Mouse (Mus musculus): ENCODE measurements around the gene Pced1b.
"Not testable (repeated sequence)": the region's sequence is repeated elsewhere in the genome, so short reads cannot be mapped to it uniquely, and the experiment has no call there.

Pced1b gene

DNA sequence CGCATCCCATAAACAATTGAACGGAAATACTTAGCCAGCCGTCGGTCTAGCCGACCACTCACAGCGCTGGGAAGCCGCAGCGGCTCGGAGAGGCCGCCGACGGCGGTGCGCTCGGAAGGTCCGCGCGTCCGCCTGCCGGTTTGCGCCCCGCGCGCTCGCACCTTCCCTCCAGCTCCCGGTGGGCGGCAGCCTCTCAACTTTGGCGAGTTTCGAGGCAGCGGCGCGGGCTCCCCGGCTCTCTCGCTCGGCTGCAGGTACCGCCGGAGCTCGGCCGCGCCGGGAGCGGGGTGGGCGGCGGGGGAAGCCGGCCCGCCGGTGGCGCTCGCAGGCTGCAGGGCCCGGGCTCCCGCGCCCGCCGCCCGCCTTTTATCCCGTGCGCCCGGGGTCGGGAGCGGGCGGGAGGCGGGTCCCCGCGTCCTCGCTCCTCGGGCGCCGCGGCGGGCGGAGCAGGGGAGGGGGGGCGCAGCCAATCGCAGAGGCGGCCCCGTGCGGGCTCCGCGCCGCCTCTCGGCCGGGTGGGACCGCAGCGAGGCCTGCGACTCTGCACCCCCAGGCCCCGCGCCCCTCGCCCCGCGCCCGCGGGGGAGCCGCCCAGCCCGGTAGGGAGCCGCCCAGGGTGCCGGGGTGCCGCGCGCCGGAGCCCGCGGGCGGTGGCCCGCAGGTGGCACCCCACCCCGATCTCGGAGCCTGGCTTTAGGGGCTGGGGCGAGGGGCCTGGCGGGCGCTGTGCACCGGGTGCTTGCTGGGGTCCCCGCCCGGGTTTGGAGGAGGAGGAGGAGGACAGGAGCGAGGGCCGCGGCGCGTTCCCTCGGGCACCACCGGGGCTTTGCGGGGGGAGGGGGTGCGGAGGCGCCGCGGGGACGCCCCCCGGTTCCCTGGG lies at the start of gene Pced1b, which contains the start of gene Amigo2:
Gene Pced1b (plus strand): TSS at position 197 of the 880 bp plus-strand sequence.
Gene Amigo2 (minus strand): TSS at position 377 of the 880 bp plus-strand sequence.
- peak; percentile 49 for DNase-seq (ENCODE audit: low read depth, low spot score)

DNA sequence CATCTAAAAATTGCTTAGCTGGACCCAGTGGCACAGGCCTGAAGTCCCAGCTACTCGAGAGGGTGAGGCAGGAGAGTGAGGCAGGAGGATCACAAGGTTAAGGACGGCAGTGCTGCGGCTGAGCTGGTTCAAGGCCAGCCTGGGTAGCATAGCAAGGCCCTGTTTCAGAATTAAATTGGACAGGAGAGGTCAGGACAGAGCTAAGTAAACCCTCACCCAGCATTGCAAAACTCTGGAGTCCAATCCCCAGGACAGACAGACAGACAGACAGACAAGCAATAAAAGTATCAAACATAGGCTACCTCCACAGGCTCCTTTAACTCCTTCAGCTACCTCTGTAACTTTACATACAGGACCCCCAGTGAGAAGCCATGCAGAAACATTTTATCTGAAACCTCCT lies 42.0 kb upstream of the Pced1b start:
- DNase-seq (ENCODE audit: low read depth, low spot score) = no peak

DNA sequence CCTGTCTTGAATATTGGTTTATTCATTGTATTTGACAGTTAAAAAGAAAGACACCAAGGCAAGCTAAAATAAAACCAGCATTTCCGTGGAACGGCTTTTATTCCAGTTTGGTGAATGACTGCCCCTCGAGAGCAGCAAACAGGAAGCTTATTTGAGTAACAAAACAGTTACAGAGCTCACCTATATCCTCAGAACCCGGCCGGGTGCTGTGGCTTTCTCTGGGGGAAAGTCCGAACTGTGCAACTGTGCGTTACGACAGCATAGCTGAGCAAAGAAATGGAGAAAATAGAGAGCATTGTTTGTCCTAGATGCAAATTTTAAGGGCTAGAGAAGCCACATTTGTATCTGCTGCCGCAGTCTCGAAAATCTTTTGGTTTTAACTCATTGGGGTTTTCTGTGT lies 41.1 kb upstream of the Pced1b start:
- no peak for DNase-seq (ENCODE audit: low read depth, low spot score)

DNA sequence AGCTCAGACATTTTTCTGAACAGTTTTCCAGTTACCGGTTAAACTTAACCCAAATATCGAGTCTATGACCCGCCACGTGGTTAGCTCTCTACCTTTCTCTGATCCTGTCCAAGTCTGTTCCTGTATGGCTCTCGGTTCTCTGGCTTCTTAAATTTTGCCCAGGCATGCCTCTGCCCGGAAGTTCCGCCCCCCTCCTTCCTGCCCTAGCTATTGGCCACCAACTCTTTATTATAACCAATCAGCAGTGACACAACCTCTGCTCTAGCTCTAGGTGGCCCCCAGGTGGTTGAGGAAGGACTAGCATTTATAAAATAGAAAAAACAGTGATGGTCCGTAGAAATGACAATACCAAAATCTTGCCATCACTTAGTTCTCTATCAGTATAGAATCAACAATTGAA lies 40.4 kb upstream of the Pced1b start:
- DNase-seq (ENCODE audit: low read depth, low spot score) = no peak

DNA sequence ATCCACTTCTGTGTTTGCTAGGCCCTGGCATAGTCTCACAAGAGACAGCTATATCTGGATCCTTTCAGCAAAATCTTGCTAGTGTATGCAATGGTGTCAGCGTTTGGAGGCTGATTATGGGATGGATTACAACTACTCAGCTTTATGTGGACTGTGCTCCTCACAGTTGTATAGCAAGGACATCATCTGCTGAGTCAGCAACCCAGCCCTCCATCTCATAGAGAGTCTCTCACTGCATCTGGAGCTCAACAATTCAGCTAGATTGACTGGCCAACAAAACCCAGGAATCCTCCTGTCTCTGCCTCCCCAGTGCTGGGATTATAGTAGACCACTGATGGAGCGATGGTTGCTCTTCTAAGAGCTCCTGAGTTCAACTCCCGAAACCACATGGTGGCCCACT lies 37.2 kb upstream of the Pced1b start:
- DNase-seq (ENCODE audit: low read depth, low spot score) = not testable (repeated sequence)

DNA sequence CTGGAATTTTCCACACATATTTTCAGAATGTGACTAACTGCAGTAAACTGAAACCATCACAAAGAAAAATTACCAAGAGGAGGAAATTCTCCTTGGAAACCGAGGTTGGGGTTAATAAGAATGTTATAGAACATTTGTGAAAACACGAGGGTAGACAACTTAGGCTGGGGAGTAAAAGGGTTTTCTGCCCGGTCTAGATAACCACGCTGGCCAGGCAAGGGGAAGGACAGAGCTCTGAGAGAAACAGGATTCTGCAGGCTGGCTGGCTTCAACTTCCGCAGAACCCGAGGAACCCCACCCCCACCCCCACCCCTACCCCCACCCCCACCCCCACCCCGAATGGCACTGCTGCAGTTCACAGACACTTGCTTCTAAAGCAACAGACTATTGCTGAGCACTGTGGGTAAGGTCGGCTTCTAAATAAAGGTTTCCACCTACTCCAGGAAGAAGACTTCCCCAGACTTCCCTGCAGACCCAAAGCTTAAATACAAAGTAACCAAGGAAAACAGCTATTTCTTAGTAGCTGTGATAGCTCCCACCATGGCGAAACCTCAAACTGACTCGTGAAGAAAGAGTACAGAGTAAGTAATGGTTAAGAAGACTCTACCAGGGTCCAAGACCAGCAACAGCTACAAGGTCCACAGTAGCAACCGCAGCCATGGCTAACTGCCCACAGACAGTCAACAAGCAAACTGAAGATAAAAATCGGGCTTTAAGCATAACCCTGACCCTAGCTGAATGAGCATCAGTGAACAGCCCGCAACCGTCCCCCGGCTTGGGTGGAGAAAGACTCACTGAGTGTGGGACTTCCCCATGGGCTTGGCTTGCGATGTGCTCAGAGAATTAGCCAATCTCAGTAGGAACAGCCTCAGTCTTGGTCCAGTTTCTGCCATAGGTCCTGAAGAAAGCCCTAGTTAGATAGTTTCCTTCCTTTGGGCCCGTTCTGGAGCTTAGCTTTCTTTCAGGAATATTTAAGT lies 34.1 kb upstream of the Pced1b start:
- DNase-seq (ENCODE audit: low read depth, low spot score) = no peak

DNA sequence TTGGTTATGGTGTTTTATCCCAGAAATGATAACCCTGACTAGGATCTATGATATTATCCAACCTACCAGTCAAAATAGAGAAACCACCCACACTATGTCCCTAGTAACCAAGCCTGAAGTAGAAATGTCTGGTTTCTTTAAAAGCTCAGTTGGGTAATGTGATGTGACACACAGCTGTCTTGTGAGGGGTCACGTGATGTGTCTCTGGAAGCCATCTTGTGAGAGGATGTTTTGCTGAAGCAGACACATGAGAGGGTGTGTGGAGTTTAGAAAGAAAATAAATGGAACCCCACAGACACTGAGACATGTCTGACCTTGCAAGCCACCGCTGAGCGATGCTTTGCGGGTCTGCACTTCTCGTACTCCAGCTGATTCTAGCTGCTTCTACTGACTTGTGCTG lies 30.1 kb upstream of the Pced1b start:
- DNase-seq (ENCODE audit: low read depth, low spot score) = no peak

DNA sequence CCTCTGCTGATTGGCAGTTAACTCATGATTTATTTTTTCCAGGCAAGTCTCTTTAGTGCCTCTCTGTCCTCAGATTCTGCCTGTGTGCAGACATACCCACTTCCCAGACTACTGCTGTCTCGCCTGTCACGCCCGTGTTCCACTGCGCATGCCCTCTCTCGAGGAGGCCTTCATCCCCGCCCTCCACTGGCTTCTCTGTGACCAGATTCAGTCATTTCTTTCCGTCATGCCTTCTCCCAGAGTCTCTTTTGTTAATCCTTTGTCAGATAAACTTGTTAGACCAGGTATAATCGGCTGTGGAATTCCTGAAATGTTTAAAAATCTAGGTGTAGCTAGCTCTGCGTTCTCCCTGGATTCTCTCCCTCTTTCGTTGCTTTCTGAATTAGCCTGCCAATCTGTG lies 23.5 kb upstream of the Pced1b start:
- DNase-seq (ENCODE audit: low read depth, low spot score) = no peak

DNA sequence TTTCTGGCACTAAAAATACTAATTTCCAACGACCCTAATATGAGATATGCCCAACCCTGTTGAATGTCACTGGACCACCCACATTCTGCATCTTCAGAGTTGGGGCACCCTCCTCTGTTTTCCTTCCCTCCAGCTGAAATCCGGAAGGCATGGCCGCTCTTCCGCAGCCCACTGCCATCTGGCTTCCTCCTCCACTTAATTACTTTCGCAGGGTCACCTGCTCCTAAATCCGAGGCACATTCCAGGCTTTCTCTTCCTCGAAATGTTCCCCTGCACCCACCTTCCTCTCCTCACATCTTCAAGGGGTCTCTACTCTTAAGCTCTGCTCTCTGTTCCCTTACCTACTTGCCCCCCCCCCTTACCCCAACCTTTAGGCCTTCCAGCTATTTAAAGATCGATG lies 22.9 kb upstream of the Pced1b start:
- DNase-seq (ENCODE audit: low read depth, low spot score) = peak; percentile 19

DNA sequence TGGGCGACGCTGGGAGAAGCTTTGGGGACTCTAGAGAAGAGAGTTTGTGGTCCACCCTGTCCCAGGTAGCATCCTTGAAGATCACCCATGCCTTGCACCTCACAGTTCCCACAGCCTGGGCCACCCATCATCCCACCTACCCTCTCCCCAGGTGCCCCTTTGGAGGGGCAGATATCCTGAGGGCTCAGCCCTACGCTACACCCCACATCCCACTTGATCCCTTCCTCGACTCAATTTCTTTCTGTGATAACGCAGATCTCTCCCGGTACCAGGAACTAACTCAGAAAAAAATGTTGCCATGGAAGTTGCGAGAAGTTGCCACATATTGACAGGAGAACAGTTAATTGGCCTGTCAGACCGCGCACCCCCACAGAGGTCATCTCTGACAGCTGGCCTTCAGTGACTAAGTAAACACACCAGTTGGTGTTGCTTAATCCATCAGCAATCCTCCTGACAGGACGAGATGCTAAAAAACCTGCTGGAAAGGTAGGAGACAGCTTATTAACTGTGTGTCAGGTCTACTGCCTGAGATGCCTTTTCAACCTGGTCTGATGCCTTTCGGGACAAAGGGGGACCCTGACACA lies 17.3 kb upstream of the Pced1b start:
- DNase-seq (ENCODE audit: low read depth, low spot score) = no peak

DNA sequence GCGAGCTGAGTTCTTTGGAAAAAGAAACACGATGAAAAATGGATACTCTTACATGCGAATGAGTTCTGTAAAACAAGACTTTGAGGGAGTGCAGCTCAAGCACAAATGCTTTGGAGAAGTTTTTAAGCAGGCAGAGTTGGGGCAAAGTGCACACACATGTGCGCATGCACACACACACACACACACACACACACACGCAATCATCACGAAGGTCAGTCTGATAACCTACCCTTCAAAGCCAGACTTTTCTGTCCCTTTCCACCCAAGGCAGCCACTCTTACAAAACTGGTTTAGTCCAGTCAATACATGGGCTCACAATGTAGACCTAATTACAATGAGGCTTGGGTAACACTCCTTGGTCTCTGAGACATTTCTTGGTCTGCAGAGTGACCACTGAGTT lies 12.8 kb upstream of the Pced1b start:
- DNase-seq (ENCODE audit: low read depth, low spot score) = no peak

DNA sequence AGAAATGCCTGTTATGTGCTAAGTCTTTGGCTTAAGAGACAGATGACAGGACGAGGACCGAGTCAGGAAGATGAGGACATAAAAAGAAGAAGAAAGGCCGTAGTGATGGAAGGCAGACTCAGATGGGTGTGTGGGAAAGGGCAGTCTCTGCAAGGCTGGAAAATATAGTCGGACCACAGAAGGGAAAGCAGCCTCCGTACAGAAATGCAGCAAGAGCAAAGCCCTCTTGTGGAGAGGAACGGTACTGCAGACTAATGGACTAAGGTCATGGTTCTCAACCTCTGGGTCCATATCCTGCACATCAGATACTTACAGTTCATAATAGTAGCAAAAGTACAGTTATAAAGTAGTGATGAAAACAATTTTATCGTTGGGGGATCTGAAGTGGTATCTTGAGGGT lies 11.7 kb upstream of the Pced1b start:
- DNase-seq (ENCODE audit: low read depth, low spot score) = peak; percentile 79

DNA sequence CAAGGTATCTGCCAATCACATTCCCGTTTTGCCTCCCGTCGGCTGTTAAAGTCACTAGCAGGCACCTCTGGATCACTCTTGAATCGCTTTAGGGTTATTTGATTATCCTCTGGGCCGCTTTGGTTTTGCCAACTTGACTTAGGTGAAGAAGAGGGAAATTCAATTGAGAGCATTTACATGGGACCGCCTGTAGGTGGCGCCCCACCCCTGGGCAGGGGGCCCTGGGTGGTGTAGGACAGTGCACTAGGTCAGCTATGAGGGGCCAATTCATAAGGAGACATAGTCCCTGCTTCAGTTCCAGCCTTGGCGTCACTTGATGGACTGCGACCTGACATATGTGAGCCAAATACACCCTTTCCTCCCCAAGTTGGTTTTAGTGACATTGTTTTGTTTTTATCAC lies 10.0 kb upstream of the Pced1b start:
- no peak for DNase-seq (ENCODE audit: low read depth, low spot score)

DNA sequence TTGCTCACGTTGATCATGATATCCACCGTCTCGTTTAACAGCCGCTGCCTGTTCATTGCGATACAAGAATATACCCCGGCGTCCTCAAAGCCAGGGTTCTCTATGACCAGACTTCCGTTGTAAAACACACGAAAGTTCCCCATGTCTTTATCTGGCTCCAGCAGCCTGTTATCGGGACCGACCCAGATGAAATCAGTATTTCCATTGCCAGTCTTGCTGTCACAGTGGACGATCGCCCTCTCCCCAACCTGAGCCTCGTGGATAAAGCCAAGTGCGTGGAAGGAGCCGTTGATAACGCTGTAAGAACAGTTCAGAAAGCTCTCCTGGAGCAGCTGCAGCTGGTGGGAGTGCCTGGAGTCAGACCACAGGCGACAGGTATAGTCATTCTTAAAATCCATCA lies 1.5 kb upstream of the Pced1b start:
- DNase-seq (ENCODE audit: low read depth, low spot score) = no peak

DNA sequence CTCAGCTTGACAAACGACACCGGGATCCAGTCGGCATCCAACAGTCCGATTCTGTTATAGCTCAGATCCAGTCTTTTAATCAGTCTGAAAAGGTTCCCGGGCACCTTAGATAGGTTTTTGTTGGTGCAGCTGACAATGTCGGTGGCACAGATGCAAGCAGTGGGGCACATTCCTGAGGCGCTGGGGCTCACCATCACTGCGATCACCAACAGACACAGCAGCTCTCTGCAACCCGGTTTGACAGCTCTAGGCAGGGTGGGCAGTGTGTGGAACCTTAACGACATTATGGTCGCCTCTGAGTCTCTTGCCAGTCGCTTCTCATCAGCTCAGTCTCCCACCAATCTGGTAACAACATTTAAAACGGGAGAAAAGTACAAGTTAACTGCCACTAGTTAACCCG lies 651 bp upstream of the Pced1b start:
- no peak for DNase-seq (ENCODE audit: low read depth, low spot score)

DNA sequence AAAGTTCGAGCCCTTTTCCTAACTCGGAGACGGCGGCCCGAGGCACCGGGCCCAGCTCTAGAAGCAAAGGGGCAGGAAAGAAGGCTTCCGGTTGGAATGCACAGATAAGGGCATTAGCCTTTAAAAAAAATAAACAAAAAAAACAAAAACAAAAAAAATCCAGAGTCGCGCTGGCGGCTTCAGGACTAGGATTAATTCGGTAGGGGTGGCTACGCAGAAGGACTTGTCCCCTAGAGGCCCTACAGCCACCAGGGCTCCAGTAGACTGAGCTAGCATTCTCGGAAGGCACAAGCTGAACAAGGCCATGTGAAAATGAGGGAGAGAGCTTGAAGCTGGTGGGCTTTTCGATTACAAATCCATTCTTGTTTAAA lies 869 bp downstream of the Pced1b start:
- peak; percentile 25 for DNase-seq (ENCODE audit: low read depth, low spot score)

DNA sequence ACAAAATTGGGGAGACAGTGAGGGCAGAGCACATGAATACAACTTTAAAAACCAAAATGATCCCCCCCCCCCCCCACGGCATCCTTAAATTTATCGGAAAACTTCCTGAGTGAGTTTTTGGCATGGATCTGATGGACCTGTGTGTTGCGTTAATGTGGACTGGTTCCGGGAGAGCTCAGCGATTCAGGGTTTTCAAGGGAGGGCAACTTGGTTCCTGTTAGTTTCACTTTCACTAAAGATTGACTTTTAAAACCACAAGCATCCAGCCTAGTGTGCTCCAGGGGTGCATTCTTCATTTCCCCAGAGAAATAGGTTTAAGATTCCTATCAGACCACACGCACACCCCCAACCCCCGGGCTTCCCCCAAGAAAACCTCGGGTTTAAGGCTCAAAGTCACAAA lies 1.4 kb downstream of the Pced1b start:
- no peak for DNase-seq (ENCODE audit: low read depth, low spot score)

DNA sequence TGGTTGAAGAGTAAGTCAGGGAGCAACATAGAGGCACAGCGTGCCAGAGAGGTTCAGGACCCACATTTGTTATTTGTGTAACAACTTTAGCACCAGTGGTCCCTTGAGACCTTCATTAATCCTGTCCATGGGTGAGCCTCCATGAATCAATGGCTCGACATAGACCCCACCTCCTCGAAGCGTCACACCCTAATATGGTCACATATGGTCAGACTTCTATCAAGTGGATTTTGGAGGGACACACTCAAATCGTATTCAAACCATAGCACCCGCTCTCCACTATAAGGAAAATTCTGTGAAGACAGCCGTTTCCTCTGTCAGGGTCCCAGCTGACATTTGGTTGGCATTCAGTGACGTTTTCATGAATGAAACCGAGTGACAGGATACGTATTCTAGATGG lies 2.4 kb downstream of the Pced1b start:
- DNase-seq (ENCODE audit: low read depth, low spot score) = no peak

DNA sequence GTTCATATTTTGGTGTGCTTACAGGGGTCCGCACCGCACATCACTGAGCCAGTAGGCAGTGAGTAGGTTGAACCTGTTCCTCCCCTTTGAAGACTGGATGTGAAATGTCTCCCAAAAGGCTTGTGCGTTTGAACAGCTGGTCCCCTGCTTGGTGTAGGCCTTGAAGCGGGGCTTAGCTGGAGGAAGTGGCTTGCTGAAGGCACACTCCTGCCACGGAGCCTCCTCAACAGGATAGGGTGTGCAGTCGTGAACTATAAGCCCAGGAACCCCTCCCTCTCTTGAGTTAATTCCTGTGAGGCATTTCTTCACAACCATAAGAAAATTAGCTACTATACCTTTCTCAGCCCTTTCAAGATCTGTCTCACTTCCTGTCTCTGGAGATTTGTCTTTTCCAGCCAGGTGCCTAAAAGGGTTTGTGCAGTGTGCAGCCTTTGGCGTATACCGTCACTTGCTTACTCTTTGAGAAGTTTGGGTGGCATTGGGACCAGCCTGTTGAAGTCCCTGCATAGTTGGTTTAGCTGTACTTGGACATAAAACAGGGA lies 5.7 kb downstream of the Pced1b start:
- DNase-seq (ENCODE audit: low read depth, low spot score) = no peak

DNA sequence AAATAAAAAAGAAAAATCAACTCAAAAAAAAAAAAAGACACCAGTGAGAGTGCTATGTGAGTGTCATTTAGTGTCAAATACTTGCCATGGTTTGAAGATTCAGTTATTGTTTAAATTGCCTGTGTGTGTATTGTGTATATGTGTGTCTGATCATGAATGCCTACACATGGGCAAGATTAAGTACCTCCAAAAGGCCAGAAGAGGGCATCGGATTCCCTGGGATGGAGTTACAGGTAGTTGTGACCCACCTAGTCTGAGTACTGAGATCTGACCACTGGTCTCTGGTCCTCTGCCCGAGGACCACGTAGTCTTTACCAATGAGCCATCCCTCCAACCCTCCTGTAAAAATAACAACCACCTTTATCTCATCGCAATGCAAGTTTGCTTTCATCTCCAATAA lies 7.5 kb downstream of the Pced1b start:
- no peak for DNase-seq (ENCODE audit: low read depth, low spot score)

DNA sequence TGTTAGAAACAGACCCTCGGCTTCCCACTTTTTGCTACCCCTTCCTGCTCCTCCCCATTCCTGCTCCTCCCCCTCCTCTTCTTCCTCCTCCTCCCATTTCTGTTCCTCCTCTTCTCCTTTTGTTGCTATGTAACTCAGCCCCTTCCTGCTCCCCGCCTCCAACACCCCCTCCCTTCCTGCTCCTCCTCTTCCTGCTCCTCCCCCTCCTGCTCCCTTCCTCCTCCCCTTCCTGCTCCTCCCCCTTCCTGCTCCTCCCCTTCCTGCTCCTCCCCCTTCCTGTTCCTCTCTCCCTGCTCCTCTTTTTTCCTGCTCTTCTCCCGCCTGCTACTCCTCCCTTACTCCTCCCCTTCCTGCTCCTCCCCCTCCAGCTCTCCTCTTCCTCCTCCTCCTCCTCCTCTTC lies 8.9 kb downstream of the Pced1b start:
- DNase-seq (ENCODE audit: low read depth, low spot score) = no peak

DNA sequence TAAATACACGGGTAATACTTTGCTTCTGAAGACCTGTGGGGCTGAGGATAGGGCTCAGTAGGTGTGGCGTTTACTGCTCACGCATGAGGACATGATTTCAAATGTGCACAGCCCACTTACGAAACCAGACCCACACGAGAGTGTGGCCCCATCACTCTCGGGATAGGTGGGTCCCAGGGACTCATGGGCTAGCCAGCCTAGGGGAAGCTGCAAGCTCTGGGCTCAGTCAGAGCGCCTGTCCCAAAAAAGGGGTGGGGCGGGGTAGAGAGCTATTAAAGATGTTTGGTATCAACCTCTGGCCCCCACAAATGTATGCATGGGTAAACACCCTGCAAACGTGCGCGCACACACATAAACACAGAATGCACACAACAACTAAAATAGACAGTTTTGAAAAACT lies 9.5 kb downstream of the Pced1b start:
- no peak for DNase-seq (ENCODE audit: low read depth, low spot score)

Data from mesoderm, embryonic 11.5 days (tissue).